Mouse (Mus musculus) lung, postnatal 10 days (tissue): ENCODE measurements around the gene Med12l.

ENCODE experiments used
- DNase-seq: peaks from one replicate; pipeline ENCODE4 v3.0.0; 2021

Med12l gene

GRCm38 (mm10) chr3:59197329-59197948 lies 191.8 kb downstream of the Med12l start:
- no peak for DNase-seq

- peak; percentile 31 for DNase-seq
Measured at GRCm38 (mm10) chr3:59203802-59204520, 198.3 kb downstream of the Med12l start.

- no peak for DNase-seq
Measured at GRCm38 (mm10) chr3:59204719-59205503, 199.3 kb downstream of the Med12l start.

DNA sequence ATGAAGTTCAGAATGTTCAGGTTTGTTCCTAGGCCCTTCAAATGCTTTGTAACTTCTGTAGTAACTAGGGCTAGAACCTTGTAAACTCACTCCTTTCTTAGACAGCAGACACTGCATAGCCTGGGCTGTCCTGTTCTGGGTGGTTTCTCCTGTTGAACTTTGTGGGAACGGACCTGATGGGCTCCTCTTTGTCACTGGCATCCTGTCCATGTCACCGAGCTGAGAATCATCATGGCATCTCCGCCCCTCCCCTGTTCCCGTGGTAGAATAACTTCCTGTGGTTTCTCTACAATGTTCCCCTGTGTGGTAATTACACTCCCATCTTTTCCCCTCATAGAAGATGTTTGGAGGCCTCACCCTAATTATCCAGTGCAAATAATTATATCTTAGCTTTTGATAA lies 200.3 kb downstream of the Med12l start:
- DNase-seq, result no peak

DNA sequence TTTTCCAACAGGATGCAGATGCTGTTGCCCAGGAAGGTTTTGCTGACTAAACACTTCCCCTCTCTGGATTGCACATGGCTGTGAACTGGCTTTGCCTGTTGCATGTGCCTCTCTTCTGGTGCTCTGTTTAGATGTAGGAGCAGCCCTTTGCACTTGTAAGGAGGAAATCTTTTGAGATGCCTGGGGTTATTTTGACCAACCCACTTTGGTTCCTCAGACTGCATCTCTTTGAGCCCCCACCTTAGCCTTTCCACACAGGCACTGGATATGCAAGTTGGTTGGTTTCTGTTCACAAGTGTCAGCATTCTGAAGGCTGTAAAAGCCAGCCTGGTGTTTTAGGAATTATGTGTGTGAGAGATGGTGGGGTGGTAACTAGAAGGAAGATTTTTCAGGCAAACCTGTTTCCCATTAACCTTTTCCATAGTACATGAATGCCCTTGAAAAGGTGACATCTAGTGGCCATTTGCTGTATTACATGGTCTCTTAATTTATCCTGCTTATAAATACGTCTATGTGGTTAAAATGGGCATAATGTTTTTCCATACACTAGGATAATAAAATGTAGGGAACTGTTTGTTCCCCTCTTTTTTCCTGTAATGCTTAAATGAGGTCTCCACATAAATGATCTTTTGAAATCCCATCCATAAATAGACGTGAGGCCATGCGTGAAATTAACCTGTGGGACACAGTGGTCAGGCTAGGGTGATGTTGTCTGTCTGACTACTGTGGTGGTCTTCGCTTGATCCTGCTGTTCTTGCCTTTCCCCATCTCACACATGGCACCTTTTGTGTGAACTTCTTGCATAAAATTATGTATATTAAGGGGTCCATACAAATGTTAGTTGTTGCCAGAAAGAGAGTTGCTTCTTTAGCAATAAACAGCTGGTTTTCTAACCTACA lies 203.3 kb downstream of the Med12l start:
- peak; percentile 71 for DNase-seq

GRCm38 (mm10) chr3:59210089-59210488 lies 204.5 kb downstream of the Med12l start:
- no peak for DNase-seq

GRCm38 (mm10) chr3:59210727-59211126 lies 205.1 kb downstream of the Med12l start, which contains the start of gene P2ry13:
Gene P2ry13, minus strand, starts transcription at chr3:59210882.
- no peak for DNase-seq

DNA sequence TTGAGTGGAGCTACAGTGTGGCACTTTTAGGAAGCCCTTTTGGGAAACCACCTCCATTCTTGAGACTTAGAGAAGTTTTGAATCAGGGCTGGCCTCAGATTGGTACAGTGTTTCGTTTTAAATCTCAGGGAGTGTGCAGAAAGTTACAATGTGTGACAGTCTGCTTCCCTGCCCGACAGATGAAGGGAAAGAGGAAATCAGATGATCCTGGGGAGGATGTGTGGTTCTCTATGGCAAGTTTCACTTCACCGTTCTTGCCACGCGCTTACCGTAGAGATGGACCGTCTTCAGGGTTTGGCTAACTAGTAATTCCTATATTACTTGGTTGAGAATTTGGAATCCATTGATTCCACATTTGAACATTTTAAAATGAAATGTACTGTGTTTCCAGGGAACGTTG lies 206.2 kb downstream of the Med12l start:
- DNase-seq, result no peak

GRCm38 (mm10) chr3:59212404-59212803 lies 206.8 kb downstream of the Med12l start:
- DNase-seq, result no peak

DNA sequence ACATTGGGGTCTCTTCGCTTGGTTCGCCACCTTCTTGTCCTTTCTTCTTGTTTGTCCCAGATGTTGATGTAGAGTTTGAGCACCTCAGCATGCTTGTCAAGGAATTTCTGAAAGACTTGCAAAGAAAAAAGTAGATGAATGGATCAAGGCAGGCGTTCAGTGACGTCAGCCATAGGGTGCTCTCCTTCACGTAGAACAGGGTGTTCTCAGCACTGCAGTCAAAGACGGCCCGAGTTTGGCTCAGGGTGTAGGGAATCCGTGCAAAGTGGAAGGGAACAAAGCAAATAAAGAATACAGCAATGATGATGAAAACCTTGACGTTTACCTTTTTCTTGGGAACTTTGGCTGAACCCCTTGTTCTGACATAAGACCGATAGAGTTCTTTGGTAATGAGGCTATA lies 211.6 kb downstream of the Med12l start:
- no peak for DNase-seq

DNA sequence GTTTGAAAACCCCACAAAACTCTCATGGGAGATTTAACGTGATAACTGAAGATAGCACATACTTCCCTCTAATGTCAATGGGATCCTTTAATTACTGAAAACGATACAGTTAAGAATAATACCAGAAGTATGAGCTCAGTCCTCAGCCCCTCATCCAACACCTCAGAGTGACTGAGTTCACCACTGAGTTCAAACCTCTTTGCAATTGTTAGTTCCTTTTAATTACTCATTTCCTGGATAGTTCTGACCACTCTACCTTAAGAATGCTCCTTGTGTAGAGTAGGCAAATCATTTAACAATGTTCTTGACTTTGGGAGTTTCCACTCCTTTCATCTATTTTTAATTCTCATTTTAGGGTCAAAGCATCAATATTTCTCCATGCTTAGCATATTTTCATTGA lies 213.7 kb downstream of the Med12l start:
- DNase-seq, result no peak

- no peak for DNase-seq
Measured at GRCm38 (mm10) chr3:59222303-59222702, 216.7 kb downstream of the Med12l start.

DNA sequence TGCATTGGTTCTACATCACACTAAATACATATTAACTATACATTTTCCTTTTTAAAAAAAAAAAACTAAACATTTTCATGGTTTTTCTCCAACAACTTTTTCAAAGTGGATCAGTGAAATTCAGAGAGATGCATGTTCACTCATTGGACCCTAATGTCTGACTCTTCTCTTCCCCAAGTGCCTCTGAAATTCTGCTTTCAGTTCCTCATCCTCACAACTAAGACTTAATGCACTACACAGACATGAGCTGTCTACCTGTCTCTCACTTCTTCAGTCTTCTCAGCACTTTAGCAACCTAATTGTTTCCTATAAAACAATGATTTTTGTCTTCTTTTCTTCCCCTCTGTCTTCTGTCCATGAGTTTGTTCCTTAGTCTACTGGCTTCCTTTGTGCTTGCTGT lies 219.8 kb downstream of the Med12l start:
- DNase-seq, result no peak

GRCm38 (mm10) chr3:59227696-59228095 lies 222.1 kb downstream of the Med12l start:
- no peak for DNase-seq

DNA sequence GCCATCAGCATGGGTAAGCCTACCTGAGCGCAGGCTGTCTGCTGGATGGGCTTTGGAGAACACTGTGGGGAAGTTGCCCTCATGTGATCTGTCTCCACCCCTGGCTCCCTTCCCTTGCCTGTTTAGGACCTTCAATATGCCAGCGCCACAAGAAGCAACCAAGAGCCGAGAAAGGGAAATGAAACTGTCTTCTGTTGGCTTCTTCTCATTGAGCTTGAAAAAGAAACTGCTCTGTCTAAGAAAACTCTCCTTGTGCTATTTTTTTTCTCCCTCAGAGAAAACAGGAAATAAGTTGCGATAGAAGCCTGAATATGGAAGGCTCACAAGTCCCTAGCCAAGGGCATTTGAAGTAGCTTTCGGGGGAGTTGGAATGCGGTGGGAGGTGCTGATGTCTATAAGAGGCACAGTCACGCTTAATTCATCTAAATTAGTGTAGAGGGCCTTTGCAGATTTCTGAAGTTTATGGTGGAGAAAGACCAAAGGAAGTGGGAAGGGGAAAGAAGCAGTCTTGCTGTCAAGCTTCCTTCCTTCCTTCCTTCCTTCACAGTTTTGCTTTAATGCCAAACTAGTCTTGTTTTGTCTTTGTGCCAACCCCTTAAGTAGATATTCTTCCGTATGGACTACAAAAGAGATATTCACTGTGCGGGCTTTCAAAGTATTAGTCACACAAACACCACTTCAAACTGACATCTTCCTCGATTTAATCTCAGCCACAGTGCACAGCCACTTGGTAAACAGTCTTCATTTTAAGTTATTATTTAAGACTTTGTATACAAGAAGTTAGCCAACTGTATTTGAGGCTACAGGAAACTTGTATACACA lies 223.3 kb downstream of the Med12l start:
- DNase-seq, result peak; percentile 57

DNA sequence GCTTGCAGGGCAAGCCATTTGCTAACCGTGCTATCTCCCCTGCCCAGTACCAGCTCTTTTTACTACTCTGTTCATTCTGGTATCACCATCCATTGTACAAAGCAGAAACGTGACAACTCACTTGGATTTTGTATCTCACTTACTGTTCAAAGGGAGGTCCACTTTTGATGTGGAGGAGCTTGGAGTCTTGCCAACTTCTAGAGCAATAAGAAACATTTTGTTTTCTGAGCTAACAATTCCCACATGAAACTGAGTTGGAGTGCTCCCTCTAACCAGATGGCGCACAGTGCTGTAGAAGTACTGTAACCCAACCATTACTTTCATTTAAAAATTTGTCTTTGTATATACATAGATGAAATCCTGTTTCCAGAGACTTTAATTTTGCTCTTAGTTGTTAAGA lies 225.3 kb downstream of the Med12l start:
- DNase-seq, result no peak

- no peak for DNase-seq
Measured at GRCm38 (mm10) chr3:59234878-59235277, 229.3 kb downstream of the Med12l start.

DNA sequence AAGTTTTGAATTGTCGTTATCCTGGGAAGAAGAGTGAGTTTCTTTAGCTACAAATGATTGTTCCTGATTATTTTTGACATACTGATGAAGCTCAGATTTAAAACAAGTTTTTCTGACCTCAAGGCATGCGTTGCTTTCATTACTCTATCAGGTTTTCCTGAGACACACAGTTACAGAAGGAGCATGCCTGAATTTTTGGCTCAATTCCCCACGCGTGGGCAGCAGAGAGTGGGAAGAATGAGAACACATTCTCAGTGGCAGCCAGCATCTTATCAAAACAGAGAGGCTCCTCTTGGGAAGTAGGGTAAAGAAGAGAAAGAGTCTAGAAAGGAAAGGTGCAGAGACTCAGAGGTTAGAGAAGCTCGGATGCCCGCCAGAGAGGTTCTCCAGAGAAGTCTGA lies 237.8 kb downstream of the Med12l start:
- DNase-seq, result peak; percentile 41

GRCm38 (mm10) chr3:59248031-59248430 lies 242.4 kb downstream of the Med12l start:
- DNase-seq, result no peak

- DNase-seq, result no peak
Measured at GRCm38 (mm10) chr3:59250454-59250853, 244.8 kb downstream of the Med12l start.

DNA sequence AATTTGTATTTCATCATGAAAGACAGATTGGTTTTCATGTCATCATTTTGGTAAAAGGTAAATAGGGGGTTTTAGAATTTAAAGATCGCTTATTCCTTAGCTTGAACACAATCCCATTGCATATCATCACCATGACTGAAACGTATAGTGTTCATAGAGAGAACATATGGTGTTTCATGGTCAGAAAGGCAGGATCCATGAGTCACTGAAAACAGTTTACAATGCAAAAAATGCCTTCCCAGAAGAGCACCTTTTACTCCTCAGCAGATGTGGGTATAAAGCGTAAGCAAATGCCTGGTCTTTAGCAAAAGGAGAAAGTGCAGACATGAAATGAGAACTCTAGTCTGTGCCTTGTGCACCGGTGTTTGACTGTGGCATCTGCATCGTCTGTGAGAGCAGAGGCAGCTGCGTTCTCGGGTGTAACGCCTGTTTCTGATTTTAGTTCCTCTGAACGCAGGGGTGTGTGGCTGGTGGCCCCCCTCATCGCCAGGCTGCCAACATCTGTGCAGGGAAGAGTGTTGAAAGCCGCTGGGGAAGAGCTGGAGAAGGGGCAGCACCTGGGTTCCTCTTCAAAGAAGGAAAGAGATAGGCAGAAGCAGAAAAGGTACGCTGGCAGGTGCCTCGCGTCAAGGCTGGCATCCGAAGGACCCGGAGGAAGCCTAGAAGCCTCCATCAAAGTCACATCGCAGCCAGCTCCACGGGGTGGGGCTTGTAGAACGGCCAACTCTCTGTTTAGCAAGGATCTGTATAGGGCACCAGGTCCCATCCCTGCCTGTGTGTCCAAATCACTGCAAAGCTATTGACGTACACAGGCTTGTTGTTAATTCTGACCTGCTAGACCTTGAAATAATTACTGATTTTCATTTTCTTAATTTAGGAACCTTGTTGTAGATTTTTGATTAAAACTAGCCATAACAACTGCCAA lies 252.4 kb downstream of the Med12l start:
- DNase-seq, result no peak
